Mouse (Mus musculus) c-Kit-positive CD71-negative TER-119-negative erythroid progenitor cells, embryonic 14.5 days (primary cell): Measurements from ENCODE around the gene Lrp4.

Experiments
- DNase-seq: peaks from one replicate; pipeline ENCODE4 v3.0.0-alpha.2; 2013; ENCODE audit warnings: low read depth

Gene Lrp4

DNA sequence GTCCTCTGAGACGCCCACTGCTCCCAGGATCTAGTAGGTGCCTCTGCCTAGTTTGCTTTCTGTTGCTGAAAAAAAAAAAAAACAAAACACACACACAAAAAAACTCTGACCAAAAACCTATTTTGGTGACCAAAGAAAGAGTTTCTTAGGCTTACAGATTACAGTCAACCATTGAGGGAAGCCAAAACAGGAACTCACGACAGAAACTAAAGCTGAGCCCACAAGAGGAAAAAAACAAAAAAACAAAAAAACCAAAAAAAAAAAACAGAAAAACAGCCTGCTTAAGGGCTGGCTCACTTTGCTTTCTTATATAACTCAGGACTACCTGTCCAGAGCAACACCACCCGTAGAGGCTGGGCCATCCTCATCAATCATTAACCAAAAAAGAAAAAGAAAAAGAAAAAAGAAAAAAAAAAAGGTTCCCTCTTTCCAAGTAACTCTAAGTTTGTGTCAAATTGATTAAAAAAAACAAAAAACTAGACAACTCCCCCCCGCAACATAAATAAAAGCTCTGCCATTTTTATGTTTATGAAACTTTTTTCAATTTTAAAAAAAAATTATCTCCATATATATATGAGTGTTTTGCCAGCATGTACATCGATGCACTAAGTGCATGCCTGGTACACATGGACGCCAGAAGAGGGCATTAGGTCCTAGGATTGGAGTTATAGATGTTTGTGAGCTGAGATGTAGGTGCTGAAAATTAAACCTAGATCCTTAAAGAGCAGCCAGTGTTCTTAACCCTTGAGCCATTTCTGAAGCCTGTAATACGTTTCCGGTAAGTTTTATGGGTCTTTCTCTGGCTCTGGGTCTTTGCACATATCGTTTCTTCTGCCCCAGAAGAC lies 3.9 kb upstream of the Lrp4 start:
- DNase-seq = no peak

DNA sequence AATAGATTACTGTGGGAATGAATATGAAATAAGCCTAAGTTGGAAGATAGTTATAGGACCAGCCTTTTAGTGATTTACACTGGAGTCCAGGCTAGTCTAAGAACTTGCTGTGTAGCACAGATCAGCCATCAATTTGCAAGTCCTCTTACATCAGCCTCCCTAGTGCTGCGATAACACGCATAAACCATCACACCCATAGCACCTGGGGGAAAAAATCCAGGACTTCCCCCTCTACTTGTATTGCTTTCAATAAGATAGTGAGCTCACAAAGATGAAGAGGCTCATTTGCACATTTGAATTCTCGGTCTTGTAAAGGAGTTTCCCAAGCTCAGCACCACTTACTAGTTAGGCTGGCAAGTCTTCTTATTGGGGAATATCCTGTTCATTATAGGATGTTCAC lies 2.9 kb upstream of the Lrp4 start:
- DNase-seq = no peak

DNA sequence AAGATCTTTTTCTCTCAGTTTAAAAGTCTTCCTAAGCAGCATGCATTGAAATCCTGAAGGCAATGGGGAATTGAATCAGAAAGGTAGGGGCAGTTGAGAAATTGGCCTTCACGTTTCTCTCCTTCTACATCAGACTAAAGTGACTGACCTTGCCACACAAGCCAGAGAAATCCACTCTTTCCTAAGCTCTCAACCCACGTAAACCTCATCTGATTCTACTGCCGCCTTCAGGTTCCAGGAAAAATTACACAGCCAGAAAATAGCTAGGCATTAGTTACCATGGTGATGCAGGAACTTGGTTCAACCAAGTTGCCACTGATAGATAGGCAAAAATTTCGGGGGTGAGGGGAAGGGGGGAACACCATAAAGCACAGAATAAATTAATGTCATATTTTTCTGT lies 1.5 kb upstream of the Lrp4 start:
- DNase-seq = no peak

DNA sequence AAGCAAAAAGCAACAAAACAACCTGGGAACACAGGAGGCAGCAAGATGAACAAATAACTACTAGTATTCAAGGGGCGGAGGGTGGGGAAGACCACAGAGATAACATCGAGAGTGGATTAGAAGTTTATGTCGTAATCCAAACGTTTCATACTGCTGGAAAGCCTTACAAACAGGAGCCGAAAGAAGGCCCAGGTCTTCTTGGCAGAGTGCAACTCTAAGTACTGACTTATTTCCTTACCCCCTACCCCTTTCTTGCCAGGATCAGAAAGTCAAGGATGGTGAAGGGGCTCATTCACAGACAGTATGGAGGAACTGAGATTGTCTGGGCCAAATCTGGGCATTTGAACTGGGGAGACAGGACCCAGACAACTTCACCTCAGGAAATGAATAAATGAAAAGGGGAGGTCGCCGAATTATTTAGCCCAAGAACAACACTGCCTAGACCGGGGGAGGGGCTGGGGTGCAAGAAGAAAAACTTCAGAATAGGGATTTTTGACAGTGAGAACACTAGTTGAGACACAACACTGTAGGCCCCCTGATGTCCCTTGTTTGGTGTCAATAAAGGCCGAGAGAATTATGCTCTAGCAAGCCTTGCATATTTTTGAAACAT lies 715 bp upstream of the Lrp4 start:
- DNase-seq = no peak

DNA sequence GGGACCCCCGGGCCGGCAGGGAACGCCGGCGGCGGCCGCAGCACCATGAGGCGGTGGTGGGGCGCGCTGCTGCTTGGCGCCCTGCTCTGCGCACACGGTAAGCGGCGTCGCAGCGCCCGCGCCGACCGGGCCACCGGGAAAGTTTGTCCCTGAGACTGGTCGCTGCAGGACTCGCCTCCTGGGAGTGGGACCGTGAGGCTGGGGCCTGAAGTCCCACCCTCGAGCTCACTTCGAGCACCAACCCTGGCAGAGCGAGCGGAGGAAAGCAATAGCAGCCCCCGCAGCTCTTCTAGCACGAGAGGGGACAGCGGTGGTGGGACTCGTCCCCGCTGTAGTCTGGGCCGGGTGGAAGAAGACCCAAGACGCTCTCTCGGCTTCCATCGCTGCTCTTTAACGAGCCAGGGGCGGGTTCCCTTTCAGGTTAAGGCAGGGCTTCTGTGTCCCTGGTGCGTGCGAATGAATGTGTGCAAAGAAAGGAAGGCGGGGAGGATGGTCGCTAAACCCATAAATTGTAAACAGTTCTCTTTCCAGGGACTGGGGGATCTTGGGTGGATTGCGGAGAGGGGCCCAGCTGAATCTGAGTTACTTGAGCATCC lies 443 bp downstream of the Lrp4 start:
- DNase-seq = no peak

DNA sequence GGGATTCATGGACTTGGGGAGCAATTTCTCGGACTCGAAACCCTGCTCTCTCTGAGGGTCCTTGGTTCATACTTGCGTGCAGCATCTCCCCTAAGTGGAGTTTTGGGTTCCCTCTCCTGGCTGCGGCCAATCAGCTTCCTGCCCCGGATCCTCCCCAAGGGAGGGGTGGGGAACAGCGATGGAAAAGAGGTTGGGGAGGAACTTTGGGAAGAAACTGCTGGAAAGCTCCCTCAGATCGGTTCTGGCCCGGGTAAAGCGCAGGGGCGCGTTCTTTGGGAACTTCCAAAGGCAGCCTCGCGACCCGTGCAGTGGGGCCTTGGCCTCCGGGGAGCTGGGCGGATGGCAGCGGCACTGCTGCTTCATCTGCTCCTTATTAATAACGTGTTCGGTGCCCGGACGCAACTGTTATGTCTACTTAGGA lies 951 bp downstream of the Lrp4 start:
- no peak for DNase-seq

DNA sequence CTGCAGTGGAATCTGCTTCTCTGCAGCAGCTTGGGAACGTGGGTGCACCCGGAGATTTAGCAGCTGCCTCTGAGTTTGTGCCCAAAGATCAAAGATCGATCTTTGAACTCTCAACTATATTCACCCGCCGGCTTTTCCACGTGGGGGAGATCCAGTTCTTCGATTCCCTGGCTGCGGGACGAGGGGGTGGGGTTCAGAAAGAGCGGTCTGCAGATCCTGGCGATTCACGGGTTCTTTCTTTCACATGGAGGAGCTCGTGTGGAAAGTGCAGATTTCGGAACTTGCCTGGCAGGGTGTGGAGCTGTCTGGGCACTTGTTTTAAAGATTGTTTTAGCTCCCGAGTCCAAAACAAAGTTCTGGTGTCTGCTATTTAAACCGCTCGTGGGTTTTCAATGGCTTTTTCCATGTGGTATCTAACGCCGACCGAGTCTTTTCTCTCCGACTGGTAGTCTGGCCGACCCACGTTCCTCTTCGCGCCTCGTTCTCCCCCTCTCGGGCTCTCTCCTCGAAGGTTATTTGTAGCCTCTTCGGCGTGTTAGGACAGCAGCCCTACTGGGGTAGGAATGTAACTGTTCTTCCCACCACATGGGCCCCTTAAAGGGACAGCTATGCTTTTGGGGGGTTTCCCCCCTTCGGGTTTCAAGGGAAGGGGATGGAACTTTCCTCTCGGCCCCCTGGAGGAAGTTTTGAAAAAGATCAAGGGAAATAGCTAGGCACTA lies 1.5 kb downstream of the Lrp4 start:
- DNase-seq = no peak

DNA sequence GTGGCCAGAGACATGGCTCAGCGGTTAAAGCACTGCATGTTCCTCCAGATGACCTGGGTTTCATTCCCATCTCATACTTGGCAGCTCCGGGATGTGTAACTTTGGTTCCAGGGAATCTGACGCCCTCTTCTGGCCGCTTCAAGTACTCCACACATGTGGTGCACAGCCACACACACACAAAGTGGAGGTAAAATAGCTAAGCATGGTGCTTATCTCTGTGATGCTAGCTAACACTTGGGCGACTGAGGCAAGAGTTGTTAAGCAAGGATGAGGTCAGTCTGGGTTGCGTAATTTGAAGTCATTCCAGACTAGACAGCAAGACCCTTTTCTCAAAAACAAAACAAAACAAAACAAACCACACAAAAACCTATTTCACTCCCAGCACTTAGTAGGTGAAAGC lies 2.8 kb downstream of the Lrp4 start:
- no peak for DNase-seq

DNA sequence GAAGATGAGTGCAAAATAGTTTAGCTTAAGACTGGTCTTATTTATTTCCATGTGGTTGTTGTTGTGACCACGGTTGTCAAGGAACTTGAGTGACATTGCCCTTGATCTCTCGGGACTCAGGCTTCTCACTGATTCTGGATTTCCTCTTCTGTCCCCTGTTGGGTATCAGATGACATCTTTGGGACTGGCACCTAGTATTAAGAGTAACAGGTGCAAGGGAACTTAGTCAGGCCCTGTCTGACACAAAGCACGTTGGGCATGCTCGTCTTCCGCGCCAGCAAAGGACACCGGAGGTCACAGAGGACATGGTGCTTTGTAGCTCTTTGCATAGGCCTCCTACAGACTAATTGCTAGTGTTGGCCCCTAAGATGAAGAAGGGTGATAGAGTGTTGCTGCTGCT lies 3.5 kb downstream of the Lrp4 start:
- DNase-seq = no peak

DNA sequence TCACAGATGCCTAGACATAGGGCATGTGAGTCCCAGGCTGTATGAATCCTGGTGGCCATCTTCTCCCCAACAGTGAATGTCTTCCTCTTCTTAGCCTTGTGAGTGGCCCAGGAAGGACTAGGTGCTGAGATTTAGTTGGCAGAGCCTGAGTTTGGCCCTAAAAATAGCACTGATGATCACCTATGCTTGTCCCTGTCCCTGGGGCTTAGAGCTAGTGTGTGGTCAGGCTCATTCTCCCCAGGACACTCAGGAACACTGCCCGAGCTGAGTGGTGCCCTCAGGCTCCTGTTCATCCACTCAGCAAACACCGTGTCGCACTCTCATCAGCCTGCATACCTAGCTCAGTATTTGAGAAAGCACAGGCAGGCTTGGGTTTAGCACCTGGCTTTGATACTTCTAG lies 4.0 kb downstream of the Lrp4 start:
- DNase-seq = no peak

DNA sequence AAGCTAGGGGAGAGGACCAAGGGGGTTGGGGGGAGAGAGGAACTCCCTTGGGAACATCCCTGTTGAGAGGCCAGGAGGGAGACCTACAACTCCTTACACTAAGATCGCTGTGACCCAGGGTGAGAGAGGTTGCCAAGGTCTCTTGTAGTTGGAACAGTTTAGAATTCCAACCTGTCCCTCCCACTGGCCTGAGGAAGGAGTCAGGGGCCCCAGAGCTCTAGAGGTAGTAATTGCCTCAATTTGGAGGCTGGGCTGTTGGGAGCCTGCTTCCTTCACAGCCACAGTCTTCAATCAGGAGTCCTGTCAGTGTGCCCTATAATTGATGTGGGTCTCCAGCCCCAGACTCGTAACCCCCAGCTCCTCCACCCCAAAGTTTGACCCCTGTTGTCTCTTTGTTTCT lies 4.9 kb downstream of the Lrp4 start:
- no peak for DNase-seq

DNA sequence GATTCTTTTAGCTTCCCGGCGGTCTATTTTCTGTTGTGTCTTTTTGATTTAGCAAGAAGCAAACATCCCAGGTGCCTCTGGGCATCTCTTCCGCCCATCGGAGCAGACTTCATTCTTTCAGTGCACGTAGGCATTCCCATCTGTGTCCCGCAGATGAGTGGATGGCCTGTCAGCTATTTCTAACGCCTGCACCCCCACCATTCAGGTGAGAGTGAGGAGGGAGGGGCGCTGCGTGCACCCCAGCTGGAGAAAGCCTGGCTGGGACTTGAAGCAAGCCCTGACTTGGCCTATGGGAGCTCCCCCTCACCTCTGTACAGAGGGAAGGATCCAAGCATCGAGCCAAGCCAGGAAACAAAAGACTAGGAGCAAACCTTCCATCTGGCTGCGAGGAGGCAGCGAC lies 5.4 kb downstream of the Lrp4 start:
- DNase-seq = no peak

DNA sequence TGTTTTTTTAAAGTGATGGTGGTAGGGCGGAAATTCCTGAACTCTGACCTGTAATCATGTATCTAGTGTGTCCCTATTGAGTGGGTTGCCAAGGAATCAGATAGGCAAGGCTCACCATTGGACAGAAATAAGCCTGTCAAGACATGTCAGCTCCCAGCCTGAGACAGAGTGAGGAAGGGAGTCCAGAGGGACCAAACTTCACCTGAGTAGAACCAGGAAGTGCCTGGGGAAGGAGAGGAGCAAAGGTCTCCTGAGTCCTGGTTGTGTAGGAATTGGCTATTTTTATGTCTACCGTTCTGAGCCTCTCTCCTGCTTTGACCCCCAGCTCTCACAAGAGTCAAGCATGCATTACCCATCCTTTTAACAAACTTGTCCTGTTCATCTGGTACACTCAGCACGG lies 8.6 kb downstream of the Lrp4 start:
- no peak for DNase-seq

DNA sequence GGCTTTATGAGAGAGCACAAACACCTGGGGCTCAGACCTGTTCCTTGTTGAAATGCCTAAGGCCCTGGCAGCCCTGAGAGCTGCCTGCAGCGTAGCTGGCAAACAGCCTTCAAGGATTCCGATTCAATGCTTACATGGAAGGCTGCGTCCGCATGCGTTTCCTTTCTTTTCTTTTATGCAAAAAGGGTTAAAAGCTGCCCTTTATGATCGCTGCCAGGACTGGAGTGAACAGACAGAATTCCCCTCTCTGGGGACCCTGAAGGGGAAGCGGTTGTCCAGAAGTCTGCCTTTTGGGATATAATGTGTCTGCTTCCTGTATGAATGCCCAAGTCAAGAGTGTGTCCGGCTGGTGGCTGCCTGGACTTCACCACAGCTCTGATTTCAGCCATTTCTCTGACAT lies 10.3 kb downstream of the Lrp4 start:
- no peak for DNase-seq

DNA sequence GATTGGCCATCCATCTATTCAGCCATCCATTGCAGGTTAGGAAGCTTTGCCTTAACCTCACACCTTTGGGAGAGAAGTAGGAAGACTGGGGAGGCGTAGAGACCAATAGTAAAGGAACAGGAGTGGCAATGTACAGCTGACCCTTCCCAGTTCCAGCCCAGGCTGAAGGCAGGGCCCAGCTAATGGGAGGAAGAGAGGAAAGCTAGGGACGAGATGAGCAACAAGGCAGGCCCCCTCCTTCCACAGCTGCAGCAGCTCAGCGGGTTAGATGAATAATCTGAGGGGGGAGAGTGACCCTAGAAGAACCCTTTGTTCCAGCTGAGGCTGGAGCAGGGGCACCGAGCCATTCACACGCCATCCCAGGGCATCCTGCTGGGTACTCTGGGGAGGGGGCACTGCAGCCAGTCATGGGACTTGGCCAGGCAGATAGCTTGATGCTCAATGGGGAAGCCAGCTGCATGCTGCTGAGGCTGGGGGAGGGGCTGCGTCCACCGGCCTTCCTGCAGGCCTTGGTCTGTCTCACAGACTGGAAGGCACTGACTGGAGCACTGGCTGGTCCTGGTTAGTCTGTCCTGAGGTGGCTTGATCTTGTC lies 12.8 kb downstream of the Lrp4 start:
- DNase-seq = no peak

DNA sequence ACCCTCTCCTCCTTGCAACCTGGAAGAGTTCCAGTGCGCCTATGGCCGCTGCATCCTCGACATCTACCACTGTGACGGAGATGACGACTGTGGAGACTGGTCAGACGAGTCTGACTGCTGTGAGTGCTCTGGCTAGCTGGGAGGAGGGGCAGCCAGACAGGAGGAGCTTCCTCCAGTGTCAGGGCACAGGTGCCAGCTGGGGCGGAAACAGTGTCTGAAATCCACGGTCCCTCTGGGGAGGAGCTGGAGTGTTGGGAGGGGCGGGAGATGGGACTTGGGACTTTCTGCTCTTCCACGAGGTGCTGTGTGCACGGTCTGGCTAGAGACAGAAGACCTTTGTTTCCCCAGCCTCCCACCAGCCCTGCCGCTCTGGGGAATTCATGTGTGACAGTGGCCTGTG lies 17.0 kb downstream of the Lrp4 start:
- DNase-seq = no peak

DNA sequence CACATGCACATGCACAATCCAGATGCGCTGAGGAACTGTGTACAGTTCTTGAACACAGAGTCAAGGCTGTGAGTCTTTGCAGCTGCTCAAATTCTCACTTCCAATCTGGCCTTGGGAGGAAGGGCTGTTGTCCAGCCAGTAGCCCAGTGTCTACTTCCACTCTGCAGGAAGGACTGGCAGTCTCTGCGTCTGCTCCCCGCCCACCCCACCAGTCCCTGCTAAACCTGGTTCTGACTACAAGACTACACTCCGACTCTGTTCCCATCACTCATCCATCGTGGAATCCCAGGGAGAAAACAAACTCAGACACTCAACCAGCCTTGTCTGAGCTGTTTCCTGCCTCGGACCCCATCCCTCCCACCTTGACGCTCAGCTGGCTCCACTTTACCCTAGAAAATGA lies 18.5 kb downstream of the Lrp4 start:
- DNase-seq = no peak

DNA sequence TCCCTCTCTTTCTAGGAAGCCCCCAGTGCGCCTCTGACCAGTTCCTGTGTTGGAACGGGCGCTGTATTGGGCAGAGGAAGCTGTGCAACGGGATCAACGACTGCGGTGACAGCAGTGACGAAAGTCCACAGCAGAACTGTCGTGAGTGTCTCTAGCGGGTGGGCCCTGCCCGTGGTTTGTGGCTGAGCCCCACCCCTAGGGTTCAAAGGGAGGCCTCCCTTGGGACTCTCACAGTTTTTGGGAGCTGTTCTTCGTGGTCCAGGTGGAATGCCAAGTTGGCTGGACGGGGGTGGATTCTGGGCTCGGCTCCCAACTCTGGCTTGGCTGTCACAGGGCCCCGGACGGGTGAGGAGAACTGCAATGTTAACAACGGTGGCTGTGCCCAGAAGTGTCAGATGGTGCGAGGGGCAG lies 18.9 kb downstream of the Lrp4 start:
- no peak for DNase-seq

DNA sequence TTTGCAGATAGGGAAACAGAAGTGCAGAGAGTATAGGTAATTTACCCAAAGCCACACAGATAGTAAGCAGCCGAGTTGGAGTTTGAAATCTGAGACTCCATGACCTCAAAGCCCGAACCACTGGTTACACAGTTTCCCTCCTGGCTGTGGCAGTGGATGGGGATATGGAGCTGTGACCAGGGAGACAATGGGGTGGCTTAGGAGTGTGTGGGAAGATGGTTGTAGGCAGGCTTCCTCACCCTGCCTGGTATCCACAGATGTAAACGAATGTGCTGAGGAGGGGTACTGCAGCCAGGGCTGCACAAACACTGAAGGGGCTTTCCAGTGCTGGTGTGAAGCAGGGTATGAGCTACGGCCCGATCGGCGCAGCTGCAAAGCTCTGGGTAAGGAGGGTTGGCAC lies 19.5 kb downstream of the Lrp4 start:
- no peak for DNase-seq

DNA sequence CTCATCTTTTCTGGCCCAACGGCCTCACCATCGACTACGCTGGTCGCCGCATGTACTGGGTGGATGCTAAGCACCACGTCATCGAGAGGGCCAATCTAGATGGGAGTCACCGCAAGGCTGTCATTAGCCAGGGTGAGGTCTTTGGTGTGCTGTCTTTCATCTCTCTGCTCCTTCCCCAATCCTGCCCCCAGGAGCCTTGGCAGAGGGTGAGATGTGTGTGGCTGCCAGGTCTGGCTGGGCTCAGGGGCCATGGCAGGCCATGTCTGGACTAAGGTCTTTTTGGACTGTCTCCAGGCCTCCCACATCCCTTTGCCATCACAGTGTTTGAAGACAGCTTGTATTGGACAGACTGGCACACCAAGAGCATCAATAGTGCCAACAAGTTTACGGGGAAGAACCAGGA lies 23.1 kb downstream of the Lrp4 start:
- DNase-seq = no peak

DNA sequence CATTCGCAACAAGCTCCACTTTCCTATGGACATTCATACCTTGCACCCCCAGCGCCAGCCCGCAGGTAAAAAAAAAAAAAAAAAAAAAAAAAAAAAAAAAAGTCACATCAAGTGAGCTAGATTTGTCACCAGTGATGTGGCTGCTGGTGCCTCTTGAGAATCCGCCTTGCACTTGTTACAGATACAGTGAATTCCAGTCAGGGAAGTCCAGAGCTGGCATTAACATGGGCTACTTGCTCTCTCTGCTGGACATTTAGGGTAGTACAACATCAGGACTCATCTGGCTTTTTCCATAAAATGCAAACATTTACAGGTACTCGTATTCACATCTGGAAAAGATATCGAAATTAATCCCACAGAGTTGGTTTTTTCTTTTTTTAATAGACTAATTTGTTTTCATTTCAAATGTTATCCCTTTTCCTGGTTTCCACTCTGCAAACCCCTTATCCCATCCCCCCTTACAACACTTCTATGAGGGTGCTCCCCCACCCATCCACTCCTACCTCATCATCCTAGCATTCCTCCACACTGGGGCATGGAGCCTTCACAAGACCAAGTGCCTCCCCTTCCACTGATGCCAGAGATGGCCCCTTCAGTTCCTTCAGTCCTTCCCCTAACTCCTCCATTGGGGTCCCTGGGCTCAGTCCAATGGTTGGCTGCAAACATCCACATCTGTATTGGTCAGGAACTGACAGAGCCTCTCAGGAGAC lies 23.6 kb downstream of the Lrp4 start:
- DNase-seq = no peak

DNA sequence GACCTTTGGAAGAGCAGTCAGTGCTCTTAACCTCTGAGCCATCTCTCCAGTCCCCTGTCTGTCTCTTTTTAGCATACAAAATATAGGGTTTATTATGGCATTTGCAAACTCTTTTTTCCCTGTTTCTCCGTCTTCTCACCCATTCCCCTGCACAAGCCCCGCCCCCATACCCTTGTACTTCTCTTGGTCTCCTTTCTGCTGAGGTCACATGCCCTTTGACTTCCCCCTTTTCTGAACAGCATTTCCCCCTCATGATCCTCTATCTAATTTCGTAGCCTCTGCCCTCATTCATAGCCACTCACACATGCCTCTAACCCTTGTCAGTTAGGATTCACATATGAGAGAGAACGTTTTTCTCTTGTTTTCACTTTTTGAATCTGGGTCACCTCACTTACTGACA lies 27.4 kb downstream of the Lrp4 start:
- no peak for DNase-seq
